Mouse (Mus musculus) heart, adult 2 months (tissue): ENCODE data around the gene Naglu. TPM values are rescaled to one million over a fixed set of nuclear protein-coding genes. Genes with fewer than 3 reads are reported as not detected.
"Not testable (repeated sequence)": the region's sequence is repeated elsewhere in the genome, so short reads cannot be mapped to it uniquely, and the experiment has no call there.

Experiments
- DNase-seq, 2 experiments: peaks; one replicate each; pipeline ENCODE4 v3.0.0; 2021
- H3K27ac ChIP-seq: fragments of 200-600 bp; 2 replicates; pipeline ENCODE4 v1.8.1; 2022
- H3K27me3 ChIP-seq: fragments of 200-500 bp; 2 replicates; pipeline ENCODE4 v1.6.1; 2012; ENCODE audit warnings: mild to moderate bottlenecking, low read length, inconsistent platforms, mixed read lengths; ENCODE audit not compliant: control insufficient read depth, insufficient read depth
- H3K36me3 ChIP-seq: fragments of 200-500 bp; 2 replicates; pipeline ENCODE4 v1.6.1; 2012; ENCODE audit warnings: low read length, inconsistent platforms; ENCODE audit not compliant: control insufficient read depth, insufficient read depth
- H3K4me1 ChIP-seq: fragments of 200-500 bp; 2 replicates; pipeline ENCODE4 v1.6.1; 2011; ENCODE audit warnings: low read length; ENCODE audit not compliant: control insufficient read depth, insufficient read depth
- H3K4me3 ChIP-seq: fragments of 200-600 bp; 2 replicates; pipeline ENCODE4 v1.8.1; 2022
- H3K79me2 ChIP-seq: fragments of 200-500 bp; replicated peaks from 2 replicates; pipeline ENCODE4 v1.6.1; 2012; ENCODE audit warnings: mild to moderate bottlenecking, inconsistent platforms, low read length, moderate library complexity, mixed read lengths; ENCODE audit not compliant: control insufficient read depth, insufficient read depth
- H3K9ac ChIP-seq: fragments of 200-500 bp; 2 replicates; pipeline ENCODE4 v1.6.1; 2012; ENCODE audit warnings: low read depth, mild to moderate bottlenecking, control low read depth, inconsistent platforms, low read length, mixed read lengths
- CTCF ChIP-seq: fragments of 200-600 bp; IDR thresholded peaks from 2 replicates; pipeline ENCODE4 v1.8.1; 2022; ENCODE audit warnings: antibody characterized with exemption, mild to moderate bottlenecking, moderate library complexity
- EP300 ChIP-seq: fragments of 200-500 bp; IDR thresholded peaks from 2 replicates; pipeline ENCODE4 v1.6.1; 2011; ENCODE audit warnings: low read depth, low read length, control low read depth; ENCODE audit not compliant: insufficient read depth
- POLR2A ChIP-seq: fragments of 200-500 bp; IDR thresholded peaks from 2 replicates; pipeline ENCODE4 v1.6.1; 2011; ENCODE audit warnings: mild to moderate bottlenecking, low read depth, low read length, control low read depth; ENCODE audit not compliant: insufficient read depth
- WGBS: fragments of 180-500 bp; shearing (Covaris S2); methylation state at CpG from one replicate; pipeline ENCODE4 v1.1.7; 2018; 5-methylcytosine and 5-hydroxymethylcytosine counted together
- intact Hi-C: fragments of 180-260 bp; cut with DNase I; formaldehyde crosslinking; loops from one replicate; pipeline ENCODE4 v1.15.1; 2025
- microRNA-seq, 2 experiments: library from miRNA; unstranded; fragments of <30 nt; microRNA quantifications; one replicate each; pipeline ENCODE4 v1.2.0; 2021
- polyA plus RNA-seq: library from polyadenylated mRNA; depleted of rRNA; stranded (reverse); fragments of >200 nt; gene quantifications from 2 replicates; pipeline ENCODE4 v1.2.3, GENCODE M21; 2012; rRNA removed
- total RNA-seq, 2 experiments: library from RNA; stranded (reverse); gene quantifications; 2 replicates each; pipeline ENCODE4 v1.2.3; 2021

Naglu gene
- total and polyA plus RNA-seq, 3 experiments = 7.4 to 14.3 (median 8.3) TPM

- Histone ChIP-seq H3K4me3 (peak overlapping the region; percentile 72), H3K4me1 (peaks cover 7% of the 10 kb centered on the region), H3K36me3 (peaks cover 11% of the 10 kb centered on the region), H3K9ac (peak overlapping the region; percentile 63), H3K27me3 (no peaks in the 10 kb centered on the region), H3K79me2 (peaks cover 4% of the 10 kb centered on the region; the same call in 1 of the 2 replicates), H3K27ac (peak overlapping the region; percentile 84)
- 20% methylated on average over 19 of the region's 19 CpGs for WGBS
- peak in 1 of 2 experiments; percentile 53 for DNase-seq
- intact Hi-C loops = loop anchor here (2.0 kb wide), 1 partner anchor 24 kb away; no protein-coding TSS in a partner anchor
- no peak for TF ChIP-seq POLR2A
- TF ChIP-seq CTCF = no peak
- no peak for TF ChIP-seq EP300
Measured at GRCm38 (mm10) chr11:101120545-101121188, 50.9 kb downstream of the Naglu start.

GRCm38 (mm10) chr11:101124494-101124893 lies 54.7 kb downstream of the Naglu start:
- intact Hi-C loops, DNase-seq, H3K4me3 ChIP-seq, H3K9ac ChIP-seq, H3K36me3 ChIP-seq, H3K4me1 ChIP-seq, H3K27ac ChIP-seq, H3K79me2 ChIP-seq, H3K27me3 ChIP-seq: not testable (repeated sequence)
- WGBS = 96% methylated on average over 8 of the region's 8 CpGs

- not testable (repeated sequence) for H3K36me3 ChIP-seq
Measured at GRCm38 (mm10) chr11:101125008-101125407, 55.2 kb downstream of the Naglu start.

GRCm38 (mm10) chr11:101127075-101127474 lies 57.3 kb downstream of the Naglu start:
- Histone ChIP-seq H3K36me3 (no peaks in the 10 kb centered on the region), H3K27ac (no peak overlapping the region), H3K79me2 (no peaks in the 10 kb centered on the region), H3K27me3 (no peaks in the 10 kb centered on the region), H3K4me1 (no peaks in the 10 kb centered on the region; the same call in 1 of the 2 replicates), H3K4me3 (no peak overlapping the region), H3K9ac (no peak overlapping the region)
- TF ChIP-seq CTCF = peak; percentile 31
- TF ChIP-seq POLR2A = no peak
- TF ChIP-seq EP300 = no peak
- no peak for DNase-seq
- intact Hi-C loops = no loop called here
- 86% methylated on average over 1 of the region's 1 CpGs for WGBS

More at GRCm38 (mm10) chr11:101125008-101125407, 55.2 kb downstream of the Naglu start:
- H3K79me2 ChIP-seq, H3K27ac ChIP-seq, DNase-seq, intact Hi-C loops, H3K27me3 ChIP-seq, H3K9ac ChIP-seq, H3K4me1 ChIP-seq, H3K4me3 ChIP-seq: not testable (repeated sequence)
- 95% methylated on average over 9 of the region's 9 CpGs for WGBS

Small RNA genes lying within 50 kb of the gene (microRNA-seq; reads per million reads assigned to microRNA genes)
- 0 reads per million in 2 experiments for gene Mir6928

Other genes starting within 250 kb of the Naglu start
- 10 to 100 TPM; 58.6 to 65.2 TPM for gene Stat5b, start 219.3 kb upstream of the Naglu start, total RNA-seq
- 35.4 and 50.7 TPM in 2 replicates for gene Stat5b, start 219.3 kb upstream of the Naglu start, polyA plus RNA-seq
- gene Stat5a, start 210.7 kb upstream of the Naglu start, total RNA-seq = 10 to 100 TPM; 20.3 to 22.3 TPM
- gene Stat5a, start 210.7 kb upstream of the Naglu start, polyA plus RNA-seq = 24.3 and 26.6 TPM in 2 replicates
- 10 to 100 TPM; 93.0 to 94.7 TPM for gene Stat3, start 130.5 kb upstream of the Naglu start, total RNA-seq
- 85.8 and 134 TPM in 2 replicates for gene Stat3, start 130.5 kb upstream of the Naglu start, polyA plus RNA-seq
- gene Cavin1, start 99.1 kb upstream of the Naglu start, total RNA-seq = 100 to 1,000 TPM; 219 to 225 TPM
- gene Cavin1, start 99.1 kb upstream of the Naglu start, polyA plus RNA-seq = 114 and 135 TPM in 2 replicates
- 10 to 100 TPM; 89.6 to 92.6 TPM for gene Atp6v0a1, start 60.6 kb upstream of the Naglu start, total RNA-seq
- gene Atp6v0a1, start 60.6 kb upstream of the Naglu start, polyA plus RNA-seq = 77.4 and 85.9 TPM in 2 replicates
- gene Hsd17b1, start 8.4 kb downstream of the Naglu start, total RNA-seq = under 1 TPM; 0.47 to 0.70 TPM
- 0.32 and 0.55 TPM in 2 replicates for gene Hsd17b1, start 8.4 kb downstream of the Naglu start, polyA plus RNA-seq
- 10 to 100 TPM; 15.8 to 17.5 TPM for gene Coasy, start 12.6 kb downstream of the Naglu start, total RNA-seq
- gene Coasy, start 12.6 kb downstream of the Naglu start, polyA plus RNA-seq = 22.1 and 24.6 TPM in 2 replicates
- gene Mlx, start 17.3 kb downstream of the Naglu start, total RNA-seq = 10 to 100 TPM; 18.1 to 21.3 TPM
- gene Mlx, start 17.3 kb downstream of the Naglu start, polyA plus RNA-seq = 23.0 and 45.2 TPM in 2 replicates
- gene Psmc3ip, start 25.4 kb downstream of the Naglu start, total RNA-seq = 1 to 10 TPM; 1.6 to 2.7 TPM
- gene Psmc3ip, start 25.4 kb downstream of the Naglu start, polyA plus RNA-seq = 1.1 and 1.3 TPM in 2 replicates
- gene Retreg3, start 49.9 kb downstream of the Naglu start, total RNA-seq = 10 to 100 TPM; 28.5 to 31.0 TPM
- 31.8 and 53.1 TPM in 2 replicates for gene Retreg3, start 49.9 kb downstream of the Naglu start, polyA plus RNA-seq
- gene Tubg1, start 49.9 kb downstream of the Naglu start, total RNA-seq = 10 to 100 TPM; 22.7 to 23.6 TPM
- 14.2 and 17.2 TPM in 2 replicates for gene Tubg1, start 49.9 kb downstream of the Naglu start, polyA plus RNA-seq
- gene Tubg2, start 85.9 kb downstream of the Naglu start, total RNA-seq = 1 to 10 TPM; 3.5 TPM
- 2.1 and 2.9 TPM in 2 replicates for gene Tubg2, start 85.9 kb downstream of the Naglu start, polyA plus RNA-seq
- 1 to 10 TPM; 1.3 to 1.5 TPM for gene Cntnap1, start 100.5 kb downstream of the Naglu start, total RNA-seq
- gene Cntnap1, start 100.5 kb downstream of the Naglu start, polyA plus RNA-seq = 3.1 and 4.0 TPM in 2 replicates
- gene Plekhh3, start 101.3 kb downstream of the Naglu start, total RNA-seq = 10 to 100 TPM; 14.3 to 28.1 TPM
- 24.4 and 26.7 TPM in 2 replicates for gene Plekhh3, start 101.3 kb downstream of the Naglu start, polyA plus RNA-seq
- gene Ccr10, start 105.4 kb downstream of the Naglu start, total RNA-seq = not detected
- gene Ccr10, start 105.4 kb downstream of the Naglu start, polyA plus RNA-seq = 0.14 TPM in 1 of 2 replicates, not detected in the other
- gene Ezh1, start 156.5 kb downstream of the Naglu start, total RNA-seq = 10 to 100 TPM; 29.8 to 31.4 TPM
- gene Ezh1, start 156.5 kb downstream of the Naglu start, polyA plus RNA-seq = 26.1 and 34.1 TPM in 2 replicates
- 10 to 100 TPM; 89.1 to 90.3 TPM for gene Ramp2, start 176.0 kb downstream of the Naglu start, total RNA-seq
- 130 and 172 TPM in 2 replicates for gene Ramp2, start 176.0 kb downstream of the Naglu start, polyA plus RNA-seq
- gene Vps25, start 183.7 kb downstream of the Naglu start, total RNA-seq = 10 to 100 TPM; 82.5 to 90.1 TPM
- 83.2 and 96.8 TPM in 2 replicates for gene Vps25, start 183.7 kb downstream of the Naglu start, polyA plus RNA-seq
- gene Wnk4, start 190.6 kb downstream of the Naglu start, total RNA-seq = 10 to 100 TPM in 1 of 2 experiments, 1 to 10 TPM in 1; 9.2 to 12.6 TPM
- gene Wnk4, start 190.6 kb downstream of the Naglu start, polyA plus RNA-seq = 12.1 and 13.9 TPM in 2 replicates
- gene Cntd1, start 209.0 kb downstream of the Naglu start, total RNA-seq = under 1 TPM; 0.23 to 0.36 TPM
- gene Cntd1, start 209.0 kb downstream of the Naglu start, polyA plus RNA-seq = 0.06 and 0.12 TPM in 2 replicates
- 100 to 1,000 TPM in 1 of 2 experiments, 10 to 100 TPM in 1; 88.4 to 101 TPM for gene Coa3, start 209.1 kb downstream of the Naglu start, total RNA-seq
- gene Coa3, start 209.1 kb downstream of the Naglu start, polyA plus RNA-seq = 153 and 302 TPM in 2 replicates
- gene Becn1, start 232.3 kb downstream of the Naglu start, total RNA-seq = 10 to 100 TPM; 86.3 to 86.5 TPM
- 36.1 and 43.7 TPM in 2 replicates for gene Becn1, start 232.3 kb downstream of the Naglu start, polyA plus RNA-seq
- gene Psme3, start 246.2 kb downstream of the Naglu start, total RNA-seq = 100 to 1,000 TPM in 1 of 2 experiments, 10 to 100 TPM in 1; 81.9 to 112 TPM
- gene Psme3, start 246.2 kb downstream of the Naglu start, polyA plus RNA-seq = 55.5 and 69.1 TPM in 2 replicates